Mouse (Mus musculus) T-helper 17 cell (primary cell): ENCODE measurements around the gene Zdhhc11.

Experiments
- in situ Hi-C, 2 experiments: fragments of 300-600 bp; cut with MboI, MseI; formaldehyde crosslinking; loops; 1 replicate in 1 of 2; 2 replicates in 1 of 2; pipeline ENCODE4 v1.15.1; 2025; ENCODE audit warnings: high pct_unique_total_duplicates in 2 of 2

Zdhhc11 gene

GRCm38 (mm10) chr13:73963551-73963950 is at the start of gene Zdhhc11:
TSS of gene Zdhhc11 (plus strand) at chr13:73963851.
- in situ Hi-C loops: no loop called here

DNA sequence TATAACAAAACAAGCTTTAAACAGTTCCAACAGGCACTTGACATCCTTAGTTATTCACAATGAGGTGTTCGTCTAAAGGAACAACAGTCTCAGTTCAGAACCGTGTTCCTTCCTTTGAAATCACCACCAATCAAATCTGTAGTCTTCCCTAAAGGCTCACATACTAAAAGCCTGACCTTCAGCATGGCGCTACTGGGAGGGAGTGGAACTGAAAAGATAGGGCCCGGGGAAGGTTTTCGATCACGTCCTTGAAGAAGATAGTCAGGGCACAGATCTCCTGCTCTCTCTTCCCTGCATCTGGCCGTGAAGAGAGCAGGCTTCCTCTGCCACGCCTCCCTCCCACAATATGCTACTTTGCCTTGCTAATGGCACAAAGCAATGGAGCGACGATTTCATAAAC is 31.4 kb upstream of the Zdhhc11 start:
- in situ Hi-C loops: no loop called here

DNA sequence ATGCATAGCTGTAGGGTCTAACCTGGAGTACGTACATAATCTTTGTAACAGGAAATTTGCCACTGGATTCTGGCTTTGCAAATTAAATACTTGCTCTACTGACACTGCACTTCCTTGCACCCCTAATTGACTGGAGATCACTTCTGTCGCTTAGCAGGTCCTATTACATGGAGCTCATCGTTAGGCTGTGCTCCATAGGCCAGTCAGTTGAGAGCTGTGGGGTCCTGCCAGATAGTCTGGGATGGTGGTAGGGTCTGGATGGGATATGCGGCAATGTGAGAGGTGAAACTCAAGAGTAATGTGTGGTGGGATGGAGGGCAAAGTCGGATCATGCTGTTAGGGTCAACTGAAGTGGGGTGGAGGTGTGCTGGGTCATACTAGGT is 26.7 kb upstream of the Zdhhc11 start:
- in situ Hi-C loops: no loop called here

GRCm38 (mm10) chr13:73937321-73938176 is 26.1 kb upstream of the Zdhhc11 start, which contains the start of the genes Trip13 and Brd9:
TSS of gene Trip13 (minus strand) at chr13:73937784.
TSS of gene Brd9 (plus strand) at chr13:73937811.
- in situ Hi-C loops: no loop called here

GRCm38 (mm10) chr13:73938177-73938560 is 25.5 kb upstream of the Zdhhc11 start:
- in situ Hi-C loops: no loop called here

- in situ Hi-C loops: no loop called here
Observed at GRCm38 (mm10) chr13:73939101-73939500, 24.6 kb upstream of the Zdhhc11 start.

DNA sequence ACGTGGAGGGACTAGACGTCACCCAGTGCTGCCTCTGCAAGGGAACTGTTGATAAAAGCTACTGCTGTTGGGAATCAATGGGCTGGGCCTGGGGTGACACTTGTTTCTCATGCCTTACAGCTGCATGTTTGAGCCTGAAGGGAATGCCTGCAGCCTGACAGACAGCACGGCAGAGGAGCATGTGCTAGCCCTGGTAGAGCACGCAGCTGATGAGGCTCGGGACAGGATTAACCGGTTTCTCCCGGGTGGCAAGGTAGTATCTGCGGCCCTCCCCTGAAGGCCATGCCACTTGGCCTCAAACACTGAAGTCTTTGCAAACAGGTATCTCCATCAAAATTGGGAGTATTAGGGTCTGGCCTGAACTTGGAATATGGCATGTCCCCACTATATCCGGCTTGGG is 19.0 kb upstream of the Zdhhc11 start:
- in situ Hi-C loops: no loop called here

DNA sequence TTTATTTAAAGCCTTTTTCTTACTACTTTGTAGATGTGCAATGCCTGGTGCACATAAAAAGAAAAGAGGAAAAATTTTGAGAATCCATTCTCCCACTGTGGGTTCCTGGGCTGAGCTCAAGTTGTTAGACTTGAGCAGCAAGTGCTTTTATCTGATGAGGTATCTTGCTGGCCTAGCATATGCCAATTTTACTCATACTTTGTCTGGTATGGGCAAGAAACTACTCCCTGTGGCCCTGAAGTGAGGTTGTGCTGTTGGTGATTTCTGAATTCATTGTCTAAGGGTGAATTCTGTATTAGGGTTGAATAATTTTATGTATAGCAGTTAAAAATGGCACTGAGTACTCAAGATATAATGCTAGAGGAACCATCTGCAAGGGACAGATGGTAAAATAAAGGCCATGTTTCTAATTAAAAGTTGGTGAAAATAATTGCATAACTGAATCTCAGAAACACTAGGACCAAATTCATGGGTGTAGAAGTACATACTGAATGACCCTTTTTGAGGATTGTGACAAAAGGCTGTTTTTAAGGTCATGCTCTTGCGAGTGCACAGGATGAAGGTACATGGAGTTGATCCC is 10.0 kb upstream of the Zdhhc11 start:
- in situ Hi-C loops: no loop called here

- in situ Hi-C loops: no loop called here
Observed at GRCm38 (mm10) chr13:73954666-73955065, 9.0 kb upstream of the Zdhhc11 start.

DNA sequence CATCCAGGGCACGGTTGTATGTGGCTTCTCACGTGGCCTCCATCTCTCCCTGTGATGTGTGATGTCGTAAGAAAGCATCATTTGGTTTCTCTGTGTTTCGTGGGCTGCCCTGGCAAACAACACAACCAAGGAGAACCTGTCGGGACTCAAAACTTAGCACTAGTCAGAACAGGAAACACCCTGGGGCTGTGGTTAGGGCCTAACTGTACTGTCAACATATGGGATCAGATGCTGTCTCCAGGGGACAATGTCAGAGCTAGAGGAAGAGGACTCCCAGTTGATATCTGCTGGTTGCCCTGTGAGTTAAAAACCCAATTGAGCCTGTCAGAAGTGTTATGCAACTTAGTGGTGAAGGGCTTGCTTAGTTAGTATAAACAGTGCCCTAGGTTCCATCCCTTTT is 8.1 kb upstream of the Zdhhc11 start:
- in situ Hi-C loops: no loop called here

DNA sequence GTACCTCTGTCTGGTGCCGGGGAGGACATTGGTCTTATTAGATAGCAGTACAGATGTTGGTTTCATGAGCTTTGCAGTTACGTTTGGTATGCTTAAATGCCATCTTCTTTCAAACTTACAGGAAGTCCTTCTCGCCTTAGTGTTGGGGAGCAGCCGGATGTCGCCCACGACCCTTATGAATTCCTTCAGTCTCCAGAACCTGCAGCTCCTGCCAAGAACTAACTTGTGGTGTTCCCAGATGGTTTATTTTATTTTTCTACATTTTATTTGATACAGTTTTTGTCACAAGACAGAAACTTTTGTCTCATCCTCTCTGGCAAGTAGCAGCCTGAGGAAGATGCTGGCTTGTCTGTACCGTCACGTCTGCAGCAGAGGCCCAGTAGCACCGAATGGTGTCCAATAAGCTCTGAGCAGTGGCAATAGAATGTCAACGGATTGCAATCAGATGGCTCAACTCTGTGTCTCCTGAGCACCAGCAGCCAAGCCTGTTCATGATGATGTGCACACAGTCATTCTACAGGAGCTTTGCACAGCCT is 3.5 kb upstream of the Zdhhc11 start:
- in situ Hi-C loops: no loop called here

- in situ Hi-C loops: no loop called here
Observed at GRCm38 (mm10) chr13:73961177-73961576, 2.5 kb upstream of the Zdhhc11 start.

GRCm38 (mm10) chr13:73970545-73971448 is 7.1 kb downstream of the Zdhhc11 start:
- in situ Hi-C loops: loop anchor here (5.0 to 10.0 kb wide), 4 partner anchors 52 to 327 kb away; partner anchors contain the start of gene Ahrr (in 1 of the 2)

DNA sequence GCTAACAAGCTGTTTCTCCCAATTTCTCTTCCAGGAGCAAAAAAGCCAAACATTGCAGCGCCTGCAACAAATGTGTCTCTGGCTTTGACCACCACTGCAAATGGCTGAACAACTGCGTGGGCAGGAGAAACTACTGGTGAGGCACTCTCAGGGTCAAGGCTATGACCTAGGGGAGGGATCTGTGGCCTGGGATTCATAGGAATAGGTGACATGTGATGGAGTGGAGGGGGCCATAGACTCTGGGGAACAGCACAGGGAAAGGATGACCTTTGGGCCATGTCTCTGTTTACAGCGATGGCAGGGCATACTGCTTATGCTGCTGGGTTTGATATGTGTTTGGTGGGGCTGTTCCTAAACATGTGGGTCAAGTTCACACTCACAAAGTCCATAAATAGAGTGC is 10.9 kb downstream of the Zdhhc11 start:
- in situ Hi-C loops: loop anchor here (5.0 to 10.0 kb wide), 4 partner anchors 48 to 323 kb away; partner anchors contain the start of gene Ahrr (in 1 of the 2)

DNA sequence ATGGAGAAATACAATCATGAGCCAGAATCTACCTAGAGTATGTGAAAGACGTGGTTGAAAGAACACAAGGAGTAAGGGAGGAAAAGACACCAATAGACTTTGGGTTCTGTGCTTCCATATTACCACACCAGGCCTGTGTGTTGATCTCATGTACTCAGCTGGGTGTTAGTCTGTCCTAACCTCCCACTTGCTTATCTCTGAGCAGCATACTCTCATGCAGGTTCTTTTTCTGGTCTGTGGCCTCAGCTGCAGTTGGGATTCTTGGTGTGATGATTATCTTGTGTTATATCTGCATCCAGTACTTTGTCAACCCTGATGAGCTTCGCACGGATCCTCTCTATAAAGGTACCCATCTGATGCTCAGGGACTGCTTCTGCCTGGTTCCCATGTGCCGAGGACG is 13.3 kb downstream of the Zdhhc11 start:
- in situ Hi-C loops: loop anchor here in 1 of 2 experiments (10.0 kb wide), 1 partner anchor 318 kb away; the partner anchor contains the start of gene Ahrr

DNA sequence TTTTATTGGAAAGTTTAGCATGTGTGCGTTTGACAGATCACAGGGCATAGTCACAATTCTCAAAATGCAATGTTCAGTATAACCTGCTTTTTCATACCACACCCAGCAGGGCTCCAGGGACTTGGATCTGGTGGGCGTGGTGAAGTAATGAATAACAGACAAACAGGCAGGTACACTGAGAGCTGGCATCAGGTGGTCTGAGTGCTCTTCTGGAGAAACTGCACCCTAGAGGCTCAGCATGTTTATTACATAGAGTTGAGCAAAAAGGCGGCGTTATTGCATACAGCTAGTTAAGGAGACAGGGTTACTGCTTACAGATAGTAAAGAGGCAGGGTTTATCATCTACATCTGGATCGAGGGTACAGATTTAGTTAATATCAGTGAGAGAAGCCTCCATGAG is 26.7 kb downstream of the Zdhhc11 start:
- in situ Hi-C loops: no loop called here

- in situ Hi-C loops: no loop called here
Observed at GRCm38 (mm10) chr13:73990761-73991160, 27.1 kb downstream of the Zdhhc11 start.

DNA sequence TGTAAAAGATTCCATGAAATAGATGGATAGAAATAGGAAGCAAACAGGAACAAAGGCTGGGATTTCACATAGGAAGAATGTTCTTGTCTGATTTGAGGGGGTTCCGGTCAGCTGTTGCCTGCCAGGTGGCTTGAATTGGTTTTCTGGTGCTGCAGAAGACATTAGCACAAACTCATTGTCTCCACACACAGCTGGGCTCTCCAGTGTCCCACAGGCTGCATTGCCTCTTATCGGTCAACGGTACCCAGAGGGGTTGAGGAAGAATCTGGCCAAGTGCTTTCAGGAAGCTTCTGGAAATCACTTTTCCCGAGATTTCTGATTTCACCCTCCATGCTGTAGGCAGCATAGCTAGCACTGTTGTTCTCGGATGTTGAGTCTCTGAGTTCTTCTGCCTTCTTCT is 27.6 kb downstream of the Zdhhc11 start:
- in situ Hi-C loops: no loop called here

- in situ Hi-C loops: no loop called here
Observed at GRCm38 (mm10) chr13:73996456-73996855, 32.8 kb downstream of the Zdhhc11 start.

- in situ Hi-C loops: no loop called here
Observed at GRCm38 (mm10) chr13:74000519-74000918, 36.9 kb downstream of the Zdhhc11 start.

- in situ Hi-C loops: no loop called here
Observed at GRCm38 (mm10) chr13:74000961-74001360, 37.3 kb downstream of the Zdhhc11 start.
